Mouse (Mus musculus): ENCODE results near the gene Fndc1.

Fndc1 gene

GRCm38 (mm10) chr17:7826819-7827515 lies at the start of gene Fndc1:
Gene Fndc1, minus strand, starts transcription at chr17:7827302.
- in situ Hi-C loops (cut with MboI, MseI), result loop anchor here (5.0 kb wide), 1 partner anchor 380 kb away; no protein-coding TSS in a partner anchor

GRCm38 (mm10) chr17:7876541-7876940 lies 49.4 kb upstream of the Fndc1 start:
- in situ Hi-C loops (cut with MboI, MseI), result no loop called here

DNA sequence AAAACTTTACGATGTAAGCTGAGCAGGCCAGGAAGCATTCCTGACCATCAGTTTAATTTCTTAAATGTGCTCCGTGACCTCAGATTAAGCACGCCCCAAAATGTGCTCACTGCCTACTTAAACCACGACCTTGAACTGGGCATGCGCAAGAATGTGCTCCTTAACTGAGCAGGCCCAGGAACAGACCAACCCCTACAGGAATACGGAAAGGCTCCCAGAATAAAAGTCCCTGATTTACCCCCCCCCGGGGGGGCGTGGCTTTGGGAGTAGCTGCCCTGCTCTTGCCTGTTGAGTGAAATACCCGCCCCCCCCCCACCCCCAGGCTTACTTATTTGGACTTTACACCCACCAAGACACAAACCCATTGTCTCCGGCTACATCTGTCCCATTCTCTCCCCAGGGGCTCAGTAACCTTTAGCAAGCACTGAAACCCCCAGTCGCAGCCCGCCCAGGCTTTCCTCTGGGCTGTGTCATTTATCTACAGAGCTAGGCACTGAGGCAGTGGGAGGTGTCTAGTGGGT lies 48.9 kb upstream of the Fndc1 start:
- in situ Hi-C loops (cut with MboI, MseI), result no loop called here

DNA sequence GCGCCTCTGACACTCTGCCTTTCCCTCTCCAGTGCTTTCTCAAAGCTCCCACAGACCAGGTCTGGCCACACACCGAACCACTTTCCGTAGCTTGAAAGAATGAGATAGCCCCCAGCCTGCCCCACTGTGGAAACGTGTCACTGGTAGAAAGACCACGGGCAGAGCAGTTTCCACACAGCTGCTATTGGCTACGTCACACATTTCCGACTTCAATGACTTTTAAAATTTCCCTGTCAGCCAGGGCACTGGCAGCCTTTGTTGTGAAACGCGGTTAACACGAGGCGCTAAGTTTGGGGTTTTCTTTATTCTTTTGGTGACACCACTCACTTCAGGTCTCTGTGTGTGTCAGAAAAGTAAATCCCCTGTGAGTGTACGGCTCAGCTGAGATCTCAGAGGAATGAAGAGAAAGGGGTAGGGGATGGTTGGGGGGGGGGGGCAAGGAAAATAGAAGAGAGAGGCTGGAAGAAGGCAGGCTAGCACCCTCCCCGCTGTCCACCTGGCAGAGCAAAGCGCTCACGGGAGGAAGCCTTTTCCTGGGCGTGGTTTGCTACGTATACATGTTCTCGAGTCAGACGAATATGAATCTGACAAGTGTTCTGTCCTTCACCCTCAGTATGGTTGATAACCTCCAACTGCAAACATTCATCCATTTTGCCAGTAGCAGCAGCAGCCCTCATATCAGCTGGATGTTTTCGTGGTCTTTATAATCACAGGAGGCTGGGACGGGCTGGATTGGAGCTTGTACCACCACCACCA lies 47.9 kb upstream of the Fndc1 start:
- in situ Hi-C loops (cut with MboI, MseI), result loop anchor here (5.0 to 25.0 kb wide), 3 partner anchors 52 to 963 kb away; partner anchors contain the start of genes Fgfr1op and Tagap

- in situ Hi-C loops (cut with MboI, MseI), result loop anchor here (5.0 to 25.0 kb wide), 3 partner anchors 54 to 961 kb away; partner anchors contain the start of genes Fgfr1op and Tagap
Measured at GRCm38 (mm10) chr17:7873382-7873781, 46.3 kb upstream of the Fndc1 start.

- in situ Hi-C loops (cut with MboI, MseI), result loop anchor here (5.0 to 25.0 kb wide), 3 partner anchors 56 to 959 kb away; partner anchors contain the start of genes Fgfr1op and Tagap
Measured at GRCm38 (mm10) chr17:7871800-7872199, 44.7 kb upstream of the Fndc1 start.

DNA sequence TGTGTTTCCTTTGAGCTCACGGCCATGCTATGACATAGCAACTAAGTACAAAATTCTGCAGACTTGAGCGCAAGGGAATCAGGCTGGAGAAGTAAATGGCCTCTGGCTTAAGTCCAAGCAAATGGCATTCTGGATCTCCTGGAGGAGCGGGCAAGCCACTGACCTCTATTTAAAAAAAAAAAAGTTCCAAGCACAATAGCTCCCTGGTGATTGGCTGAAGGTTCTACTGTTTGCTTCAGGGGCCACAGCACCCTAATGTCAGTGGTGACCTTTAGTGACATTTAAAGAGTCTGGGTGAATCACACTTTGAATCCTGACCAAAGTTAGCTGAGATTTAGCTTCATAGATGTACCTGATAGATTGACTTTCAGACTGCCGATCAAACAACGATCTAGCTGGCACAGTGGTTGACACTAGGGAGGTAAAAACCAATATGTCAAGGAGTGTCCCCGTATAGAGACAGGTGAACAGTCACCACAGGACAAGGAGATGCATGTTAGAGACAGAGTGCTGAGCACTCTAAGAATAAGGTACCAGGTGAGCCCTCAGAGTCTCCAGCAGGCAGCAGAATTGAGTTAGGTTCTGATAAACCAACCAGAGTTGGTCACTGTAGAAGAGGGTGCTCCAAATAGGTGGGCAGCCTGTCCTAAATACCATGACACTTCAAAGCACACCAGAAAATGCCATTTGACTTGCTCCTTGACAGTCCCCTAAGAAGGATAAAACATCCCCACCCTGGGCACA lies 43.9 kb upstream of the Fndc1 start:
- in situ Hi-C loops (cut with MboI, MseI), result loop anchor here (5.0 to 25.0 kb wide), 3 partner anchors 56 to 959 kb away; partner anchors contain the start of genes Fgfr1op and Tagap

DNA sequence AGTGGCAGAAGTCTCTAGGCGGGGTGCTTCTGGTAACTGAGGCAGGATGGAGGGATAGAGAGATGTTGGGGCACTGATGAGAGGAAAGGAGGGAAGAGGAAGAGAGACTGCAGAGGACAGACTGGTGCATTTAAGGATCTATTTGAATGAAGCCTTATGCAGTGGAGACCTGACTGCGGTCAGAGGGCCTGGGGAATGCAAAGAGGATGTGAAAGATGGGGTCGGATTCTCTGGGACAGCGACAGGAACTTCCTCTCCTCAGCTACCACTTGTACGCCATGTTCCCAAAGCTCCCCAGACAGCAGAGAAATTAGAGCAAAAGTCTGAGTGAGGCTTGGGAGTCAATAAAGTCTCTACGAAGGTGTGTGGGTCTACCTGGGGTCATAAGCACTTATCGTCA lies 42.0 kb upstream of the Fndc1 start:
- in situ Hi-C loops (cut with MboI, MseI), result loop anchor here (10.0 to 25.0 kb wide), 3 partner anchors 176 to 957 kb away; partner anchors contain the start of gene Fgfr1op

DNA sequence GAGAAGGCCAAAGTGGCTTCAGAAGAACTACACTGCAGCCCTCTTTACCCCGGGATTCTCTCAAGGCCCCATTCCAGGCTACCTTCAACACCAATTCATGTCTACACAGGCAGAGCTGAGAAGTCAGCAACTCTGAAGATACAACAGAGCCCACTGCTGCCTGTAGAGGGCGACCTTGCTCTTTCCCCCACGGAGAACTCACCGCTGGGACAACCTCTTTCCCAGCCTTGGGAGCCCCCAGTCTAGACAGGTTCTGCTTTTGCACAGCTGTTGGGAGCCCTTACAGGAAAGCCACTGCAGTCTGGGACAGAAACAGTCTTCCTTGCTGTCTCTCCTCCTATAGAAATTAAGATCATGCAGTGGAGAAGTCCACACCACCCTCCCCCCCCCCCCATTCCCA lies 41.5 kb upstream of the Fndc1 start:
- in situ Hi-C loops (cut with MboI, MseI), result loop anchor here (10.0 to 25.0 kb wide), 3 partner anchors 176 to 956 kb away; partner anchors contain the start of gene Fgfr1op

- in situ Hi-C loops (cut with MboI, MseI), result loop anchor here (10.0 to 25.0 kb wide), 3 partner anchors 180 to 952 kb away; partner anchors contain the start of gene Fgfr1op
Measured at GRCm38 (mm10) chr17:7864740-7865139, 37.6 kb upstream of the Fndc1 start.

DNA sequence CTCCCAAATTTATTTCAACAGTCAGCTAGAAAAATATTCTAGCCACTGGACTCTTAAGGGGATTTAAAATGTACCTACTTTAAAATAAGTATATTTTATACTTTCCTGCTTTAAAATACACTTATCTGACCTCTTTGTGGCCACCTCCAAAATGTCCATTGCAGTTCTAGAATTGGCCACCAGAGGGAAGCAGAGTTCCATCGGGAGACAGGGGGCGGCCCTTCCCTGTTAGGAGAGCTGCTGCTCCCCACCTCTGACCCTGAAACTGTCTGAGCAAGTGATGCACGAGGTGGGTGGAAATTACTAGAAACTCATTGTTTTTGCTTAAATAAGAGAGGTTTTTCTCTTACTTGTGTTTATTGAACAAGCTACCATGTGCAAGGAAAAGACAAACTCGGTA lies 36.6 kb upstream of the Fndc1 start:
- in situ Hi-C loops (cut with MboI, MseI), result loop anchor here (10.0 to 25.0 kb wide), 3 partner anchors 181 to 951 kb away; partner anchors contain the start of gene Fgfr1op

- in situ Hi-C loops (cut with MboI, MseI), result loop anchor here (10.0 to 25.0 kb wide), 3 partner anchors 184 to 949 kb away; partner anchors contain the start of gene Fgfr1op
Measured at GRCm38 (mm10) chr17:7860845-7861360, 33.8 kb upstream of the Fndc1 start.

GRCm38 (mm10) chr17:7857658-7858057 lies 30.6 kb upstream of the Fndc1 start:
- in situ Hi-C loops (cut with MboI, MseI), result loop anchor here (10.0 to 25.0 kb wide), 3 partner anchors 305 to 945 kb away; partner anchors contain the start of gene Fgfr1op

DNA sequence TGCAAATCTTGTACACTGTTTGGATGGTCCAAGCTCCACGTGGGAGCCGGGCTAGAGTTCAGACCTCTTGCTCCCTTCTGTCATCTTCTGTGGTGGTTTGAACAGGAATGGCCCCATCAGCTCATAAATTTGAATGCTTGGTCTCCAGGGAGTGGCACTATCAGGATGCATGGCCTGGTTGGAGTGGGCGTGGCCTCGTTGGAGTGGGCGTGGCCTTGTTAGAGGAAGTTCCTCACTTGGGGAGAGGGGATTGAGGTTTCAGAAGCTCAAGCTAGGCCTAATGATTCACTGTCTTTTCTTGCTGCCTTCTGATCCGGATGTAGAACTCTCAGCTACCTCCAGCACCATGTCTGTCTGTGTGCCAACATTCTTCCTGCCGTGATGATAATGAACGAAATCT lies 28.7 kb upstream of the Fndc1 start:
- in situ Hi-C loops (cut with MboI, MseI), result loop anchor here (10.0 to 25.0 kb wide), 3 partner anchors 306 to 944 kb away; partner anchors contain the start of gene Fgfr1op

- in situ Hi-C loops (cut with MboI, MseI), result loop anchor here (10.0 to 25.0 kb wide), 3 partner anchors 310 to 940 kb away; partner anchors contain the start of gene Fgfr1op
Measured at GRCm38 (mm10) chr17:7851979-7852378, 24.9 kb upstream of the Fndc1 start.

GRCm38 (mm10) chr17:7851527-7851926 lies 24.4 kb upstream of the Fndc1 start:
- in situ Hi-C loops (cut with MboI, MseI), result loop anchor here (10.0 to 25.0 kb wide), 3 partner anchors 311 to 939 kb away; partner anchors contain the start of gene Fgfr1op

GRCm38 (mm10) chr17:7850246-7850645 lies 23.1 kb upstream of the Fndc1 start:
- in situ Hi-C loops (cut with MboI, MseI), result loop anchor here (10.0 to 25.0 kb wide), 3 partner anchors 312 to 938 kb away; partner anchors contain the start of gene Fgfr1op

- in situ Hi-C loops (cut with MboI, MseI), result no loop called here
Measured at GRCm38 (mm10) chr17:7840505-7841290, 13.6 kb upstream of the Fndc1 start.

- in situ Hi-C loops (cut with MboI, MseI), result loop anchor here (5.0 kb wide), 1 partner anchor 380 kb away; no protein-coding TSS in a partner anchor
Measured at GRCm38 (mm10) chr17:7827586-7827985, 484 bp upstream of the Fndc1 start.

Data from T-helper 1 cell (primary cell).